In the genomic region with DNA sequence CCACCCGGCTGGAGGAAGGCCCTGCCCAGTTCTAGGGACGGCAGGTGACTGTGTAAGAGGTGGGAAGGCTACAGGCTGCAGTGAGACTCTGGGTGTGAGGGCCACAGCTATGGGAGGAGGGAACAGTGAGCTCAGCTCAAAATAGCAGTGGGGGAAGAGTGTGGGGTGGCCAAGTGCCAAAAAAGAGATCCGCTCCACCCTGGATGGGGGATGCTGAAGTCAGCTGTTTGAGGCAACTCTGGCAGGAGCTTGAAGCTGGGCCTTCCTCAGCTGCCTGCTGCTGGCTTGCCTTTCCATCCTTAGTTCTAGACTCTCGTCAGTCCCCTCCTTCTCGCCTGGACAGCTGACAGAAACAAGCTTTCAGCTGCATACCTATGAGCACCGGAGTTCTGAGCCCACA, we compare ENCODE assay signal across 8 mouse cellular contexts. TPM values are rescaled to one million over a fixed set of nuclear protein-coding genes. Genes with fewer than 3 reads are reported as not detected.
DNase-seq lines count a peak whose midpoint lies in the region; ATAC-seq lines count a peak whose summit lies in the region.

No protein-coding gene starts in this region.

- H3K36me3 ChIP-seq in embryonic facial prominence, embryonic 12.5 days: peaks cover 18% of the 10 kb centered on the region
- peaks cover 28% of the 10 kb centered on the region for H3K36me3 ChIP-seq in embryonic facial prominence, embryonic 10.5 days (replicated peaks)
- H3K36me3 ChIP-seq in embryonic facial prominence, embryonic 14.5 days (ENCODE audit: control insufficient read depth, insufficient read depth, low read length): peaks cover 10% of the 10 kb centered on the region; the same call in 1 of the 2 replicates
- H3K36me3 ChIP-seq in heart, embryonic 10.5 days: peaks cover 16% of the 10 kb centered on the region; the same call in 1 of the 2 replicates
- H3K36me3 ChIP-seq in kidney, embryonic 15.5 days: no peaks in the 10 kb centered on the region
- no peaks in the 10 kb centered on the region for H3K36me3 ChIP-seq in limb, embryonic 11.5 days (ENCODE audit: control insufficient read depth, insufficient read depth, low read length)

- H3K9ac ChIP-seq in embryonic facial prominence, embryonic 12.5 days: no peak overlapping the region
- H3K9ac ChIP-seq in embryonic facial prominence, embryonic 14.5 days (ENCODE audit: low read depth, low read length): no peak overlapping the region
- H3K9ac ChIP-seq in kidney, embryonic 15.5 days: no peak overlapping the region
- no peak overlapping the region for H3K9ac ChIP-seq in limb, embryonic 11.5 days (ENCODE audit: low read length)

- peaks cover 68% of the 10 kb centered on the region for H3K4me1 ChIP-seq in embryonic facial prominence, embryonic 12.5 days
- H3K4me1 ChIP-seq in embryonic facial prominence, embryonic 10.5 days: peaks cover 75% of the 10 kb centered on the region
- H3K4me1 ChIP-seq in embryonic facial prominence, embryonic 14.5 days (ENCODE audit: control insufficient read depth, insufficient read depth, low read length): peaks cover 60% of the 10 kb centered on the region
- peaks cover 73% of the 10 kb centered on the region for H3K4me1 ChIP-seq in heart, embryonic 10.5 days
- peaks cover 68% of the 10 kb centered on the region for H3K4me1 ChIP-seq in kidney, embryonic 15.5 days
- peaks cover 52% of the 10 kb centered on the region for H3K4me1 ChIP-seq in limb, embryonic 11.5 days (ENCODE audit: control insufficient read depth, insufficient read depth, low read length)

- H3K27ac ChIP-seq in embryonic facial prominence, embryonic 12.5 days: peak overlapping the region; percentile 82
- no peak overlapping the region; the same call in 1 of the 2 replicates for H3K27ac ChIP-seq in embryonic facial prominence, embryonic 10.5 days (replicated peaks)
- H3K27ac ChIP-seq in embryonic facial prominence, embryonic 14.5 days (replicated peaks; ENCODE audit: low read depth, low read length): peak overlapping the region; percentile 72
- H3K27ac ChIP-seq in heart, embryonic 10.5 days: peak overlapping the region; percentile 87
- peak overlapping the region; percentile 76 for H3K27ac ChIP-seq in kidney, embryonic 15.5 days
- 0 out of 2 replicates have a peak overlapping the region, but pooled peaks have one; percentile 42 for H3K27ac ChIP-seq in limb, embryonic 11.5 days (replicated peaks; ENCODE audit: low read depth, low read length)

- H3K4me3 ChIP-seq in embryonic facial prominence, embryonic 12.5 days: no peak overlapping the region
- no peak overlapping the region for H3K4me3 ChIP-seq in embryonic facial prominence, embryonic 10.5 days
- no peak overlapping the region for H3K4me3 ChIP-seq in embryonic facial prominence, embryonic 14.5 days (ENCODE audit: low read depth, low read length)
- no peak overlapping the region for H3K4me3 ChIP-seq in heart, embryonic 10.5 days
- no peak overlapping the region for H3K4me3 ChIP-seq in kidney, embryonic 15.5 days (replicated peaks)
- H3K4me3 ChIP-seq in limb, embryonic 11.5 days (ENCODE audit: low read depth, low read length): no peak overlapping the region

- H3K4me2 ChIP-seq in embryonic facial prominence, embryonic 12.5 days (replicated peaks): no peak overlapping the region
- no peak overlapping the region for H3K4me2 ChIP-seq in embryonic facial prominence, embryonic 14.5 days (ENCODE audit: low read depth, low read length)
- H3K4me2 ChIP-seq in kidney, embryonic 15.5 days: no peak overlapping the region
- no peak overlapping the region for H3K4me2 ChIP-seq in limb, embryonic 11.5 days (ENCODE audit: low read depth, severe bottlenecking)

- no peak for ATAC-seq in embryonic facial prominence, embryonic 12.5 days (ENCODE audit: insufficient number of reproducible peaks, insufficient read depth, low FRiP score, low TSS enrichment)
- ATAC-seq in embryonic facial prominence, embryonic 14.5 days (ENCODE audit: low read depth): peak; percentile 83
- no peak; the same call in 1 of the 2 replicates for ATAC-seq in kidney, embryonic 15.5 days (replicated peaks; ENCODE audit: low FRiP score)
- ATAC-seq in limb, embryonic 11.5 days (ENCODE audit: insufficient number of reproducible peaks, low FRiP score, low TSS enrichment, low read depth): 0 out of 2 replicates have a peak, but pooled peaks have one; percentile 3

- no peaks in the 10 kb centered on the region for H3K9me3 ChIP-seq in embryonic facial prominence, embryonic 12.5 days
- no peaks in the 10 kb centered on the region for H3K9me3 ChIP-seq in embryonic facial prominence, embryonic 10.5 days
- H3K9me3 ChIP-seq in embryonic facial prominence, embryonic 14.5 days (ENCODE audit: control insufficient read depth, low read length): no peaks in the 10 kb centered on the region
- no peaks in the 10 kb centered on the region for H3K9me3 ChIP-seq in heart, embryonic 10.5 days
- no peaks in the 10 kb centered on the region for H3K9me3 ChIP-seq in kidney, embryonic 15.5 days (replicated peaks)
- H3K9me3 ChIP-seq in limb, embryonic 11.5 days (ENCODE audit: control insufficient read depth, low read length): no peaks in the 10 kb centered on the region

- no peak for DNase-seq in embryonic facial prominence, embryonic 10.5 days (ENCODE audit: low spot score)
- peak; percentile 96 for DNase-seq in embryonic facial prominence, embryonic 14.5 days (ENCODE audit: low spot score)
- DNase-seq in heart, embryonic 10.5 days (ENCODE audit: low spot score): no peak
- no peak for DNase-seq in limb, embryonic 11.5 days (ENCODE audit: low spot score)
- peak; percentile 58 for DNase-seq in ovary, postnatal 36 days (ENCODE audit: low spot score)
- DNase-seq in spleen, postnatal 14 days (ENCODE audit: low spot score in 2 of 2): no peak

- no peaks in the 10 kb centered on the region for H3K27me3 ChIP-seq in embryonic facial prominence, embryonic 12.5 days
- H3K27me3 ChIP-seq in embryonic facial prominence, embryonic 10.5 days (replicated peaks; ENCODE audit: low read depth, poor library complexity, severe bottlenecking): peaks cover 4% of the 10 kb centered on the region; the same call in 1 of the 2 replicates
- no peaks in the 10 kb centered on the region for H3K27me3 ChIP-seq in embryonic facial prominence, embryonic 14.5 days (replicated peaks; ENCODE audit: control insufficient read depth, insufficient read depth, low read length)
- H3K27me3 ChIP-seq in heart, embryonic 10.5 days (ENCODE audit: insufficient read depth, poor library complexity, severe bottlenecking): no peaks in the 10 kb centered on the region
- H3K27me3 ChIP-seq in kidney, embryonic 15.5 days: no peaks in the 10 kb centered on the region
- H3K27me3 ChIP-seq in limb, embryonic 11.5 days (ENCODE audit: control insufficient read depth, insufficient read depth, low read length): 0 out of 2 replicates have a peak, but pooled peaks cover 2% of the 10 kb centered on the region

- WGBS in embryonic facial prominence, embryonic 12.5 days: 54% methylated on average over 6 of the region's 6 CpGs
- 79% methylated on average over 6 of the region's 6 CpGs for WGBS in embryonic facial prominence, embryonic 10.5 days
- WGBS in embryonic facial prominence, embryonic 14.5 days: 23% methylated on average over 6 of the region's 6 CpGs
- WGBS in heart, embryonic 10.5 days: 45% methylated on average over 6 of the region's 6 CpGs
- 45% methylated on average over 6 of the region's 6 CpGs for WGBS in kidney, embryonic 15.5 days
- WGBS in limb, embryonic 11.5 days: 77% methylated on average over 6 of the region's 6 CpGs

RNA-seq across cellular contexts. Expression of gene Zcchc24, which starts 32.2 kb away (rescaled TPM):
- polyA plus RNA-seq in embryonic facial prominence, embryonic 12.5 days (2016; fragmentation: Nextera tagmentation; extraction: Ambion mirVana): 47.3 and 47.4 TPM in 2 replicates
- 12.9 and 15.2 TPM in 2 replicates for polyA plus RNA-seq in embryonic facial prominence, embryonic 10.5 days (2016; fragmentation: Nextera tagmentation; extraction: Ambion mirVana)
- polyA plus RNA-seq in embryonic facial prominence, embryonic 14.5 days (2014; fragmentation: Nextera tagmentation; extraction: Ambion mirVana): 45.6 and 48.1 TPM in 2 replicates
- 15.2 and 16.9 TPM in 2 replicates for polyA plus RNA-seq in heart, embryonic 10.5 days (2016; fragmentation: Nextera tagmentation; extraction: Ambion mirVana)
- 18.3 and 21.0 TPM in 2 replicates for polyA plus RNA-seq in kidney, embryonic 15.5 days (2015; fragmentation: Nextera tagmentation; extraction: Ambion mirVana)
- 19.5 and 21.8 TPM in 2 replicates for polyA plus RNA-seq in limb, embryonic 11.5 days (2014; fragmentation: Nextera tagmentation; extraction: Ambion mirVana)

RNA-seq across cellular contexts. Expression of gene Ppif, which starts 42.6 kb away (rescaled TPM):
- polyA plus RNA-seq in embryonic facial prominence, embryonic 12.5 days (2016; fragmentation: Nextera tagmentation; extraction: Ambion mirVana): 27.6 and 30.3 TPM in 2 replicates
- 76.6 and 77.0 TPM in 2 replicates for polyA plus RNA-seq in embryonic facial prominence, embryonic 10.5 days (2016; fragmentation: Nextera tagmentation; extraction: Ambion mirVana)
- polyA plus RNA-seq in embryonic facial prominence, embryonic 14.5 days (2014; fragmentation: Nextera tagmentation; extraction: Ambion mirVana): 27.3 and 28.4 TPM in 2 replicates
- polyA plus RNA-seq in heart, embryonic 10.5 days (2016; fragmentation: Nextera tagmentation; extraction: Ambion mirVana): 65.7 and 104 TPM in 2 replicates
- polyA plus RNA-seq in kidney, embryonic 15.5 days (2015; fragmentation: Nextera tagmentation; extraction: Ambion mirVana): 41.5 and 42.1 TPM in 2 replicates
- 47.4 and 50.9 TPM in 2 replicates for polyA plus RNA-seq in limb, embryonic 11.5 days (2014; fragmentation: Nextera tagmentation; extraction: Ambion mirVana)

Comparison
In these comparisons a context has a peak if more than half of its experiments do, and no peak if none do; other contexts are left out.
1. ATAC-seq: peak in embryonic facial prominence, embryonic 14.5 days (single experiment) and limb, embryonic 11.5 days (single experiment); none in embryonic facial prominence, embryonic 12.5 days (single experiment) and kidney, embryonic 15.5 days (single experiment).
2. DNase-seq: peak in embryonic facial prominence, embryonic 14.5 days (single experiment) and ovary, postnatal 36 days (single experiment); none in embryonic facial prominence, embryonic 10.5 days (single experiment), heart, embryonic 10.5 days (single experiment), limb, embryonic 11.5 days (single experiment) and spleen, postnatal 14 days (0 of 2).